Mouse (Mus musculus) neural tube, embryonic 14.5 days (tissue): ENCODE results near the gene Dda1. TPM values are rescaled to one million over a fixed set of nuclear protein-coding genes. Genes with fewer than 3 reads are reported as not detected.

Source experiments
- ATAC-seq: fragments of 200-750 bp; cut with Nextera tagmentation; 2 replicates; pipeline ENCODE4 v1.8.0; 2017; ENCODE audit warnings: low read depth, mild to moderate bottlenecking, moderate TSS enrichment, moderate library complexity
- H3K27ac ChIP-seq: fragments of 300-500 bp; sonication (generic); 2 replicates; pipeline ENCODE4 v1.5.1; 2014; ENCODE audit warnings: low read depth, mild to moderate bottlenecking, control low read depth, low read length, moderate library complexity, mixed read lengths
- H3K27me3 ChIP-seq: fragments of 300-500 bp; sonication (generic); 2 replicates; pipeline ENCODE4 v1.6.1; 2014; ENCODE audit warnings: low read length; ENCODE audit not compliant: control insufficient read depth, insufficient read depth
- H3K36me3 ChIP-seq: fragments of 300-500 bp; sonication (generic); 2 replicates; pipeline ENCODE4 v1.6.1; 2014; ENCODE audit warnings: low read length, mixed read lengths; ENCODE audit not compliant: control insufficient read depth, insufficient read depth
- H3K4me1 ChIP-seq: fragments of 300-500 bp; sonication (generic); 2 replicates; pipeline ENCODE4 v1.6.1; 2014; ENCODE audit warnings: low read length; ENCODE audit not compliant: control insufficient read depth, insufficient read depth
- H3K4me2 ChIP-seq: fragments of 300-500 bp; sonication (generic); 2 replicates; pipeline ENCODE4 v1.6.1; 2014; ENCODE audit warnings: mild to moderate bottlenecking, low read depth, low read length, control low read depth
- H3K4me3 ChIP-seq: fragments of 300-500 bp; sonication (generic); 2 replicates; pipeline ENCODE4 v1.5.1; 2014; ENCODE audit warnings: low read depth, low read length, control low read depth, mixed read lengths
- H3K9ac ChIP-seq: fragments of 300-500 bp; sonication (generic); replicated peaks from 2 replicates; pipeline ENCODE4 v1.6.1; 2014; ENCODE audit warnings: low read depth, mild to moderate bottlenecking, control low read depth, low read length, mixed read lengths
- H3K9me3 ChIP-seq: fragments of 300-500 bp; sonication (generic); 2 replicates; pipeline ENCODE4 v1.6.1; 2016; ENCODE audit warnings: low read length; ENCODE audit not compliant: control insufficient read depth
- WGBS: fragments of 180-500 bp; shearing (Covaris S2); extraction: QIAGEN DNeasy Blood & Tissue Kit; methylation state at CpG from one replicate; pipeline ENCODE4 v1.1.7; 2014; 5-methylcytosine and 5-hydroxymethylcytosine counted together
- polyA plus RNA-seq: library from polyadenylated mRNA; unstranded; fragments of >200 nt; fragmentation: Nextera tagmentation; extraction: Ambion mirVana; gene quantifications from 2 replicates; pipeline ENCODE4 v1.2.1, GENCODE M21; 2014

Dda1 gene
- polyA plus RNA-seq, 1 experiment from 2014 or later: 251 TPM

DNA sequence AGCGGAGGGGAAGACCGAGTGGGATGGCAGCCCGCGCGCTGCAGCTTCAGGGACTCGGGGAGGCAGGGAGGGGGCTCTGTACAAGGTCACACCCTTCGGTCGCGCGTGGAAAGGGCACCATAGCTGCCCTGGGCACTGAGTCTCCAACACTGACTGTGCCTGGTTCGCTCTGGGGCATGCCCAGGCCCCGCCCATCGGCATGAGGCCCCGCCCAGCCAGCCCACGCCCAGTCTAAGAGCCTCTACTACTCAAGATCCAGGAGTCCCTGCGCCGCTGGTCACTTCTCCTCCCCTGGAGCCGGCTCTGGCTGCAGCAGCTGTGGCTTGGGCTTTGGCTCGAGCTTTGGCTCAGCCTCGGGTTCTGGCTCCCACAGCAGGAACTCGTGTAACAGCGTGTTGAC lies 12.1 kb upstream of the Dda1 start:
- H3K9ac ChIP-seq: no peak overlapping the region
- no peaks in the 10 kb centered on the region for H3K9me3 ChIP-seq
- ATAC-seq: no peak
- H3K4me3 ChIP-seq: no peak overlapping the region
- 39% methylated on average over 22 of the region's 22 CpGs for WGBS
- H3K36me3 ChIP-seq: peaks cover 26% of the 10 kb centered on the region; the same call in 1 of the 2 replicates
- no peaks in the 10 kb centered on the region for H3K27me3 ChIP-seq
- peaks cover 14% of the 10 kb centered on the region for H3K4me1 ChIP-seq
- H3K27ac ChIP-seq: no peak overlapping the region
- H3K4me2 ChIP-seq: no peak overlapping the region

GRCm38 (mm10) chr8:71457659-71458270 lies 11.2 kb upstream of the Dda1 start:
- ATAC-seq: no peak
- H3K4me2 ChIP-seq: no peak overlapping the region
- 88% methylated on average over 20 of the region's 20 CpGs for WGBS
- no peak overlapping the region for H3K4me3 ChIP-seq
- no peak overlapping the region for H3K27ac ChIP-seq
- H3K9ac ChIP-seq: no peak overlapping the region
- H3K27me3 ChIP-seq: no peaks in the 10 kb centered on the region
- H3K9me3 ChIP-seq: no peaks in the 10 kb centered on the region
- H3K36me3 ChIP-seq: peaks cover 26% of the 10 kb centered on the region; the same call in 1 of the 2 replicates
- peaks cover 21% of the 10 kb centered on the region for H3K4me1 ChIP-seq

DNA sequence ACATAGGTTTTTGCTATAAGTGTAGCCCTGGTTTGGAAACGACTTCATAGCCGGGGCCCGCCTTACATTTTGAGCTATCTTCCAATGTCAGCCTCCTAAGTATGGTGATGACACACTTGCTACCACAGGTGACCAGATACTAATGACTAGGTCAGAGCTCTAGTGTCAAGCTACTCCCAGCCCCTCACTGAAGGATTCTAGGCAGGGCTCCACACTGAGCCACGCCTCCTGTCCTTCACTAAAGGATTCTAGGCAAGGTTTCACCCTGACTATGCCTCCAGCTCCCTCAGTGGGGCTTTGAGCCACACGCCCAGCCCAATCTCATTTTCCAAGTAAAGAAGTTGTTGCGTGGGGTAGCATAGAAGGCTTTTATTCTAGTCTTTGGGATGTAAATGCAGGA lies 8.3 kb upstream of the Dda1 start:
- no peak overlapping the region for H3K4me2 ChIP-seq
- H3K9ac ChIP-seq: no peak overlapping the region
- ATAC-seq: no peak
- peaks cover 32% of the 10 kb centered on the region for H3K4me1 ChIP-seq
- H3K27me3 ChIP-seq: no peaks in the 10 kb centered on the region
- no peak overlapping the region for H3K4me3 ChIP-seq
- no peaks in the 10 kb centered on the region for H3K9me3 ChIP-seq
- no peak overlapping the region for H3K27ac ChIP-seq
- peaks cover 26% of the 10 kb centered on the region; the same call in 1 of the 2 replicates for H3K36me3 ChIP-seq
- WGBS: 97% methylated on average over 6 of the region's 6 CpGs

GRCm38 (mm10) chr8:71461152-71461840 lies 7.7 kb upstream of the Dda1 start:
- ATAC-seq: no peak
- Histone ChIP-seq H3K36me3 (peaks cover 26% of the 10 kb centered on the region; the same call in 1 of the 2 replicates), H3K27ac (no peak overlapping the region), H3K4me2 (no peak overlapping the region), H3K4me3 (no peak overlapping the region), H3K9ac (no peak overlapping the region), H3K27me3 (no peaks in the 10 kb centered on the region), H3K4me1 (peaks cover 34% of the 10 kb centered on the region), H3K9me3 (no peaks in the 10 kb centered on the region)
- WGBS: 79% methylated on average over 47 of the region's 47 CpGs

DNA sequence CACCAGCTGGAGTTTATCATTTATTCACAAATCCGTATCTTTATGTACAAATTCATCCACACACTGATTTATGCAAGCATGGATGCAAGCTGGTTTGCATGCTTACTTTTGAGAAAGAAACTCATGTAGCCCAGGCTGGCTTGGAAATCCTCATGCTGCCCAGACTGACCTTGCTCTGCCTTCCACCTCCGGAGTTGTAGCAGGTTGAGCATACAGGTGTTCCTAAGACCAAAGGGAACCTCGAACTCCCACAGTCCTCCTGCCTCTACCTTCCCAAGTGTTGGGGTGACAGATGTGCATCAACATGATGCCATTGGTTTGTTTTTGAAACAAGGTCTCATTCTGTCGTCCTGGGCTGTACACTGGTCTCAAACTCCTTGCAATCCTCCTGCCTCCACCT lies 6.8 kb upstream of the Dda1 start:
- Histone ChIP-seq H3K4me1 (peaks cover 34% of the 10 kb centered on the region), H3K4me2 (peak overlapping the region; percentile 71), H3K36me3 (peaks cover 26% of the 10 kb centered on the region; the same call in 1 of the 2 replicates), H3K27ac (no peak overlapping the region), H3K4me3 (peak overlapping the region; percentile 96), H3K9ac (peak overlapping the region; percentile 82; the same call in 1 of the 2 replicates), H3K27me3 (no peaks in the 10 kb centered on the region), H3K9me3 (no peaks in the 10 kb centered on the region)
- WGBS: 77% methylated on average over 4 of the region's 4 CpGs
- no peak for ATAC-seq

GRCm38 (mm10) chr8:71462786-71463185 lies 6.2 kb upstream of the Dda1 start:
- peak overlapping the region; percentile 73 for H3K27ac ChIP-seq
- peak; percentile 1; the same call in 1 of the 2 replicates for ATAC-seq
- no peaks in the 10 kb centered on the region for H3K27me3 ChIP-seq
- peak overlapping the region; percentile 71 for H3K4me2 ChIP-seq
- H3K9me3 ChIP-seq: no peaks in the 10 kb centered on the region
- whole genome bisulfite sequencing: 5% methylated on average over 16 of the region's 16 CpGs
- H3K4me1 ChIP-seq: peaks cover 34% of the 10 kb centered on the region
- peak overlapping the region; percentile 96 for H3K4me3 ChIP-seq
- H3K36me3 ChIP-seq: peaks cover 20% of the 10 kb centered on the region; the same call in 1 of the 2 replicates
- H3K9ac ChIP-seq: peak overlapping the region; percentile 82

GRCm38 (mm10) chr8:71463188-71464033 lies 5.6 kb upstream of the Dda1 start, which contains the start of gene Abhd8:
TSS of gene Abhd8 (minus strand) at chr8:71463655.
- peak within 1 kb of the TSS; percentile 82 for H3K9ac ChIP-seq

DNA sequence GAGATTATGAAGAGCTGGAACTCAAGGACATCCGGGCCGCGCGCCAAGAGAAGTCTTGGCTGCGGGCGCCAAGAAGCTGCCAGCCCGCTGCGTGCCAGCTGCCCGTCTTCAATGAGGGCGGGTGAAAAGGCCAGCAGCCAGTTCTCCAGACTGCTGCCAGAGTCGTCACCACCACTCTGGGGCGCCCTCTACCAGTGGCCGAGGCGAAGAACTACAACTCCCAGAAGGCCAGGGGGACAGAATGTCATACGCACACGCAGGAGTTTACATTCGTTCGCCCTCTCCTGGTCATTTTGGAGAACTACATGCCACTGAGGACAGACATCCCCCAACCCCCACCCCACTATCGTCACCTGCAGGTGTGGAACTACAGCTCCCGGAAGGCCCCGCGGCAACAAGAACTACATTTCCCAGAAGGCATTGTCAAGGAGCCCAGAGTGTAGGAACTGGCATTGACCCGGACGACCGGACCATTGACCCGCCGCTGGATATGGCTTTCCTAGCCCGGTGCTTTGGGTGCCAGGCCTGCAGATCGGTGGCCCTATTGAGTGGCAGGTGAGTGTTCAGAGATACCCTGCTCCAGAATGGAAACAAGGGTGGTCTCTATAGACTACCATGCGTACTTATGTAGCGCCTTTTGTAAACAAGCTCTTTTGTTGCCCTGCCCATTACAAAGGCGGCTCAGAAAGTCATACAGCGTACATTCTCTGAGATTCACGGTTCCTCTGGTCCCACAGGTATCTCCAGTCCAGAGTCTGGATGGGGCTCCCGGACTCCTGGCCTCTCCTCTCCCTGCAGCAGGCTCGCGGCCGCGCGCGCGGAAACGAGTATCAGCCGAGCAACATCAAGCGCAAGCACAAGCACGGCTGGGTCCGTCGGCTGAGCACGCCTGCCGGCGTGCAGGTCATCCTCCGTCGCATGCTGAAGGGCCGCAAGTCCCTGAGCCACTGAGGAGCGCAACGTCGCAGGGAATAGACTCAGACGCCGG lies 4.2 kb upstream of the Dda1 start, which contains the start of gene Mrpl34:
Gene Mrpl34, plus strand, starts transcription at position 447 of the 988 bp plus-strand sequence.
- peak within 1 kb of the TSS; percentile 71 for H3K4me2 ChIP-seq
- peak within 1 kb of the TSS; percentile 96 for H3K4me3 ChIP-seq
- WGBS: under 1% methylated on average over 59 of the region's 59 CpGs
- H3K4me1 ChIP-seq: peaks cover 30% of the 10 kb centered on the region
- peak within 1 kb of the TSS; percentile 75 for H3K27ac ChIP-seq
- ATAC-seq: peak; percentile 70
- H3K27me3 ChIP-seq: no peaks in the 10 kb centered on the region
- H3K9me3 ChIP-seq: no peaks in the 10 kb centered on the region
- H3K36me3 ChIP-seq: peaks cover 9% of the 10 kb centered on the region; the same call in 1 of the 2 replicates
- H3K9ac ChIP-seq: peak within 1 kb of the TSS; percentile 82

More at GRCm38 (mm10) chr8:71463188-71464033, 5.6 kb upstream of the Dda1 start, which contains the start of gene Abhd8:
- peak within 1 kb of the TSS; percentile 71 for H3K4me2 ChIP-seq
- under 1% methylated on average over 55 of the region's 55 CpGs for WGBS
- no peaks in the 10 kb centered on the region for H3K27me3 ChIP-seq
- no peaks in the 10 kb centered on the region for H3K9me3 ChIP-seq
- H3K4me3 ChIP-seq: peak within 1 kb of the TSS; percentile 96
- peak; percentile 85 for ATAC-seq
- H3K27ac ChIP-seq: peak within 1 kb of the TSS; percentile 75
- peaks cover 15% of the 10 kb centered on the region; the same call in 1 of the 2 replicates for H3K36me3 ChIP-seq
- peaks cover 34% of the 10 kb centered on the region for H3K4me1 ChIP-seq
